In the genomic region with DNA sequence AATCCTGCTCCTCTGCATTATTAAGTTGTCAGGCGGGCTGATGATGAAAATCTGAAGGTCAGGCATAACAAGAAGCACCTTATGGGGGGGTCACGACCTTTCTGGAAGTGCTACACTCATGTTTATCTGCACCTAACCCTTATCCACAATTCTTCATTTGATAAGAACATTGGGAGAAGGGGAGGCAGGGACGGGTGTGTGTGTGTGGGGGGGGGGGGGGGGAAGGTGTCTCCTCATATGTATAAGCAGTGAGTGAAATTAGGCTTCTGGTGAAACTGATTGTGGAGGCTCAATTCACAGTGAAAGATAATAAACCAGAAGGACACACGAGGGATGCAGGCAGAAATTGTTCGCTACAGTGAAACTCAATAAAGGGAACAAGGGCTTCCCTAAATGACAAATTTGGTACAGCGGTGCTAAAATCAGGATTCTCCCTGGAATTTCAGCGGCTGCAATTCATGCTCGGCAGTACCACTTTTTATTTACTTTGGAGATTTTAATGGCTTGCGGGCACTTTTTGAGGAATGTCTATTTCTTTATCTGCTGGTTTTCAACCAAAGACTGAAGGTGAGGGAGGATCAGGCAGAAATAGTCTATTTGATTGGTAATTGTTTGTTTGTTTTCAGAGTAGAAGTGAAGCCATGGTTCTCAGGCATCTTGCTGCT, we compare ENCODE assay signal across 9 mouse cellular contexts.
A peak's percentile ranks its signal among the peaks of the same experiment; 100 is the strongest.
DNase-seq lines count a peak whose midpoint lies in the region; ATAC-seq and TF ChIP-seq lines count a peak whose summit lies in the region.
"Had no signal": no experiment of that assay in that cellular context is flagged by ENCODE, and none has a peak within 500 bp of the region (broad histone marks: within the 10 kb centered on the region; RNA-seq: fewer than 3 reads in every experiment).

No protein-coding gene starts in this region.

- TF ChIP-seq CTCF in lung, embryonic 14.5 days (IDR thresholded peaks at IDR 0.05; ENCODE audit: low read depth) = no peak

- no peak for ATAC-seq in lung, embryonic 14.5 days (ENCODE audit: insufficient read depth)
- peak; percentile 19 for ATAC-seq in forebrain, embryonic 15.5 days (replicated peaks)
- ATAC-seq in limb, embryonic 13.5 days (ENCODE audit: low FRiP score, low read depth) = no peak
- peak; percentile 57; the same call in 1 of the 2 replicates for ATAC-seq in neural tube, embryonic 15.5 days (ENCODE audit: low FRiP score)

- no peaks in the 10 kb centered on the region for H3K27me3 ChIP-seq in lung, embryonic 14.5 days (ENCODE audit: insufficient read depth, low read length)
- H3K27me3 ChIP-seq in forebrain, embryonic 15.5 days = no peaks in the 10 kb centered on the region
- peaks cover 17% of the 10 kb centered on the region for H3K27me3 ChIP-seq in limb, embryonic 13.5 days
- H3K27me3 ChIP-seq in neural tube, embryonic 15.5 days (replicated peaks) = no peaks in the 10 kb centered on the region

- 4% methylated on average over 9 of the region's 9 CpGs for WGBS in lung, embryonic 14.5 days
- WGBS in forebrain, embryonic 15.5 days = 26% methylated on average over 9 of the region's 9 CpGs
- WGBS in limb, embryonic 13.5 days = 12% methylated on average over 9 of the region's 9 CpGs
- 7% methylated on average over 9 of the region's 9 CpGs for WGBS in neural tube, embryonic 15.5 days

- H3K9ac ChIP-seq in lung, embryonic 14.5 days = peak overlapping the region; percentile 40; the same call in 1 of the 2 replicates
- peak overlapping the region; percentile 49 for H3K9ac ChIP-seq in forebrain, embryonic 15.5 days (replicated peaks)
- H3K9ac ChIP-seq in limb, embryonic 13.5 days = peak overlapping the region; percentile 57; the same call in 1 of the 2 replicates
- peak overlapping the region; percentile 48 for H3K9ac ChIP-seq in neural tube, embryonic 15.5 days (replicated peaks)

- H3K4me2 ChIP-seq in lung, embryonic 14.5 days = peak overlapping the region; percentile 64
- H3K4me2 ChIP-seq in forebrain, embryonic 15.5 days (replicated peaks) = peak overlapping the region; percentile 49
- peak overlapping the region; percentile 65 for H3K4me2 ChIP-seq in limb, embryonic 13.5 days (replicated peaks)
- H3K4me2 ChIP-seq in neural tube, embryonic 15.5 days = peak overlapping the region; percentile 65

- H3K27ac ChIP-seq in lung, embryonic 14.5 days (ENCODE audit: low read depth) = no peak overlapping the region
- no peak overlapping the region for H3K27ac ChIP-seq in forebrain, embryonic 15.5 days (replicated peaks)
- H3K27ac ChIP-seq in limb, embryonic 13.5 days = no peak overlapping the region
- H3K27ac ChIP-seq in neural tube, embryonic 15.5 days (replicated peaks) = peak overlapping the region; percentile 80

- H3K4me3 ChIP-seq in lung, embryonic 14.5 days (ENCODE audit: low read depth, low read length) = peak overlapping the region; percentile 28
- H3K4me3 ChIP-seq in forebrain, embryonic 15.5 days = peak overlapping the region; percentile 36
- peak overlapping the region; percentile 36 for H3K4me3 ChIP-seq in limb, embryonic 13.5 days
- peak overlapping the region; percentile 35 for H3K4me3 ChIP-seq in neural tube, embryonic 15.5 days (replicated peaks)

- H3K4me1 ChIP-seq in lung, embryonic 14.5 days (ENCODE audit: insufficient read depth) = peaks cover 7% of the 10 kb centered on the region
- peaks cover 11% of the 10 kb centered on the region; the same call in 1 of the 2 replicates for H3K4me1 ChIP-seq in forebrain, embryonic 15.5 days
- peaks cover 17% of the 10 kb centered on the region for H3K4me1 ChIP-seq in limb, embryonic 13.5 days
- peaks cover 26% of the 10 kb centered on the region for H3K4me1 ChIP-seq in neural tube, embryonic 15.5 days

- no peaks in the 10 kb centered on the region; the same call in 1 of the 2 replicates for H3K9me3 ChIP-seq in lung, embryonic 14.5 days (ENCODE audit: low read depth, low read length)
- no peaks in the 10 kb centered on the region for H3K9me3 ChIP-seq in forebrain, embryonic 15.5 days
- H3K9me3 ChIP-seq in limb, embryonic 13.5 days = peaks cover 5% of the 10 kb centered on the region; the same call in 1 of the 2 replicates
- no peaks in the 10 kb centered on the region for H3K9me3 ChIP-seq in neural tube, embryonic 15.5 days (replicated peaks)

- peak; percentile 39 for DNase-seq in lung, embryonic 14.5 days
- DNase-seq in lung, postnatal 10 days = no peak
- DNase-seq in layer of hippocampus, postnatal 14 days (ENCODE audit: low spot score in 2 of 2) = no peak
- no peak for DNase-seq in gastrocnemius, adult 18-20 months (ENCODE audit: low spot score)
- no peak for DNase-seq in MN1 (ENCODE audit: low spot score)
- DNase-seq: right cerebral cortex, postnatal 14 days had no signal

- H3K36me3 ChIP-seq in lung, embryonic 14.5 days (ENCODE audit: insufficient read depth) = no peaks in the 10 kb centered on the region
- no peaks in the 10 kb centered on the region for H3K36me3 ChIP-seq in forebrain, embryonic 15.5 days
- H3K36me3 ChIP-seq in limb, embryonic 13.5 days = no peaks in the 10 kb centered on the region
- H3K36me3 ChIP-seq in neural tube, embryonic 15.5 days = no peaks in the 10 kb centered on the region

Comparison
In these comparisons a context has a peak if more than half of its experiments do, and no peak if none do; other contexts are left out.
1. ATAC-seq: peak in forebrain, embryonic 15.5 days (single experiment) and neural tube, embryonic 15.5 days (single experiment); none in lung, embryonic 14.5 days (single experiment) and limb, embryonic 13.5 days (single experiment).
2. Peak in every context shown above with its lines, with median percentiles within 50 percentile points of each other: H3K4me2 ChIP-seq, H3K4me3 ChIP-seq and H3K9ac ChIP-seq.